Mouse (Mus musculus) heart, embryonic 14.5 days (tissue): Measurements from ENCODE around the gene Slc6a5. TPM values are rescaled to one million over a fixed set of nuclear protein-coding genes. Genes with fewer than 3 reads are reported as not detected.

Experiments used
- ATAC-seq: fragments of 200-750 bp; cut with Nextera tagmentation; 2 replicates; pipeline ENCODE4 v1.8.0; 2017; ENCODE audit warnings: low read depth, moderate TSS enrichment; ENCODE audit not compliant: insufficient number of reproducible peaks, insufficient read depth, low FRiP score
- H3K27ac ChIP-seq, 2 experiments: fragments of 200-500 bp in 1 of 2; fragments of 300-500 bp in 1 of 2; sonication (generic) in 1 of 2; replicated peaks in 1 of 2; 2 replicates each; pipeline ENCODE4 v1.5.1; 2012 to 2014; ENCODE audit warnings: low read depth in 2 of 2, low read length in 2 of 2, control low read depth in 1 of 2, mild to moderate bottlenecking in 1 of 2, mixed read lengths in 1 of 2; ENCODE audit not compliant: control insufficient read depth in 1 of 2, insufficient read depth in 1 of 2
- H3K27me3 ChIP-seq: fragments of 300-500 bp; sonication (generic); 2 replicates; pipeline ENCODE4 v1.6.1; 2014; ENCODE audit warnings: mild to moderate bottlenecking, low read length, control low read depth; ENCODE audit not compliant: control insufficient read depth, insufficient read depth
- H3K36me3 ChIP-seq: fragments of 300-500 bp; sonication (generic); 2 replicates; pipeline ENCODE4 v1.6.1; 2014; ENCODE audit warnings: mild to moderate bottlenecking, control low read depth, low read length, mixed read lengths; ENCODE audit not compliant: control insufficient read depth, insufficient read depth
- H3K4me1 ChIP-seq, 2 experiments: fragments of 200-500 bp in 1 of 2; fragments of 300-500 bp in 1 of 2; sonication (generic) in 1 of 2; 2 replicates each; pipeline ENCODE4 v1.6.1; 2012 to 2014; ENCODE audit warnings: low read length in 2 of 2, control low read depth in 1 of 2, mixed read lengths in 1 of 2; ENCODE audit not compliant: control insufficient read depth in 2 of 2, insufficient read depth in 2 of 2
- H3K4me2 ChIP-seq: fragments of 300-500 bp; sonication (generic); 2 replicates; pipeline ENCODE4 v1.6.1; 2014; ENCODE audit warnings: mild to moderate bottlenecking, low read length
- H3K4me3 ChIP-seq, 2 experiments: fragments of 200-500 bp in 1 of 2; fragments of 300-500 bp in 1 of 2; sonication (generic) in 1 of 2; 2 replicates each; pipeline ENCODE4 v1.5.1; 2012 to 2014; ENCODE audit warnings: low read length in 2 of 2, mild to moderate bottlenecking in 2 of 2, control low read depth in 1 of 2, low read depth in 1 of 2, moderate library complexity in 1 of 2; ENCODE audit not compliant: control insufficient read depth in 1 of 2, insufficient read depth in 1 of 2
- H3K9ac ChIP-seq: fragments of 300-500 bp; sonication (generic); 2 replicates; pipeline ENCODE4 v1.6.1; 2014; ENCODE audit warnings: mild to moderate bottlenecking, low read length
- H3K9me3 ChIP-seq: fragments of 300-500 bp; sonication (generic); 2 replicates; pipeline ENCODE4 v1.6.1; 2016; ENCODE audit warnings: low read length, control low read depth; ENCODE audit not compliant: control insufficient read depth
- WGBS: fragments of 180-500 bp; shearing (Covaris S2); extraction: QIAGEN DNeasy Blood & Tissue Kit; methylation state at CpG from one replicate; pipeline ENCODE4 v1.1.7; 2014; 5-methylcytosine and 5-hydroxymethylcytosine counted together
- polyA plus RNA-seq: library from polyadenylated mRNA; unstranded; fragments of >200 nt; fragmentation: Nextera tagmentation; extraction: Ambion mirVana; gene quantifications from 2 replicates; pipeline ENCODE4 v1.2.1, GENCODE M21; 2014

Gene Slc6a5
- polyA plus RNA-seq, 1 experiment from 2014 or later = not detected

GRCm38 (mm10) chr7:49907191-49908171 lies 2.5 kb upstream of the Slc6a5 start:
- 3% methylated on average over 28 of the region's 28 CpGs for WGBS
- Histone ChIP-seq H3K4me3 (no peak overlapping the region), H3K4me2 (no peak overlapping the region), H3K27me3 (peaks cover 89% of the 10 kb centered on the region), H3K4me1 (peaks cover 0 to 3% of the 10 kb centered on the region in 2 experiments; a peak in 1 of 4 replicates), H3K9ac (no peak overlapping the region), H3K9me3 (no peaks in the 10 kb centered on the region), H3K27ac (no peak overlapping the region), H3K36me3 (no peaks in the 10 kb centered on the region)
- ATAC-seq = no peak

- Histone ChIP-seq H3K4me3 (no peak overlapping the region), H3K4me2 (no peak overlapping the region), H3K27me3 (peaks cover 97% of the 10 kb centered on the region), H3K4me1 (peaks cover 0 to 3% of the 10 kb centered on the region in 2 experiments; a peak in 1 of 4 replicates), H3K27ac (no peak overlapping the region), H3K36me3 (no peaks in the 10 kb centered on the region), H3K9ac (no peak overlapping the region), H3K9me3 (no peaks in the 10 kb centered on the region)
- ATAC-seq = no peak
- WGBS = under 1% methylated on average over 24 of the region's 24 CpGs
These were observed 1.6 kb upstream of the Slc6a5 start for GRCm38 (mm10) chr7:49908181-49908855.

GRCm38 (mm10) chr7:49908990-49909411 lies 945 bp upstream of the Slc6a5 start:
- H3K4me2 ChIP-seq = no peak overlapping the region
- H3K27me3 ChIP-seq = peaks cover 100% of the 10 kb centered on the region
- H3K4me3 ChIP-seq = no peak overlapping the region
- no peak overlapping the region for H3K27ac ChIP-seq
- 1% methylated on average over 26 of the region's 26 CpGs for WGBS
- ATAC-seq = no peak; the same call in 1 of the 2 replicates
- H3K4me1 ChIP-seq = peaks cover 0 to 3% of the 10 kb centered on the region in 2 experiments; a peak in 1 of 4 replicates
- H3K9ac ChIP-seq = no peak overlapping the region
- no peaks in the 10 kb centered on the region for H3K36me3 ChIP-seq
- no peaks in the 10 kb centered on the region for H3K9me3 ChIP-seq

- H3K9ac ChIP-seq = no peak overlapping the region
- no peak overlapping the region for H3K4me3 ChIP-seq
- under 1% methylated on average over 16 of the region's 16 CpGs for WGBS
- H3K36me3 ChIP-seq = no peaks in the 10 kb centered on the region
- no peak for ATAC-seq
- H3K27me3 ChIP-seq = peaks cover 100% of the 10 kb centered on the region
- H3K9me3 ChIP-seq = no peaks in the 10 kb centered on the region
- no peak overlapping the region for H3K4me2 ChIP-seq
- H3K4me1 ChIP-seq = peaks cover 0 to 3% of the 10 kb centered on the region in 2 experiments; a peak in 1 of 4 replicates
- H3K27ac ChIP-seq = no peak overlapping the region
These were observed 415 bp downstream of the Slc6a5 start for GRCm38 (mm10) chr7:49910361-49910760.

- WGBS = 5% methylated on average over 23 of the region's 23 CpGs
- Histone ChIP-seq H3K4me3 (no peak overlapping the region), H3K4me2 (no peak overlapping the region), H3K4me1 (peaks cover 0 to 3% of the 10 kb centered on the region in 2 experiments; a peak in 1 of 4 replicates), H3K27ac (no peak overlapping the region), H3K9me3 (no peaks in the 10 kb centered on the region), H3K36me3 (no peaks in the 10 kb centered on the region), H3K27me3 (peaks cover 100% of the 10 kb centered on the region), H3K9ac (no peak overlapping the region)
- ATAC-seq = no peak
These were observed 1.4 kb downstream of the Slc6a5 start for GRCm38 (mm10) chr7:49911147-49911946.

GRCm38 (mm10) chr7:49911947-49912262 lies 2.0 kb downstream of the Slc6a5 start:
- no peak overlapping the region for H3K9ac ChIP-seq
- peaks cover 100% of the 10 kb centered on the region for H3K27me3 ChIP-seq
- no peak overlapping the region for H3K4me2 ChIP-seq
- no peak overlapping the region for H3K4me3 ChIP-seq
- peaks cover 0 to 3% of the 10 kb centered on the region in 2 experiments; a peak in 1 of 4 replicates for H3K4me1 ChIP-seq
- ATAC-seq = no peak
- H3K27ac ChIP-seq = no peak overlapping the region
- H3K36me3 ChIP-seq = no peaks in the 10 kb centered on the region
- H3K9me3 ChIP-seq = no peaks in the 10 kb centered on the region
- WGBS = 2% methylated on average over 26 of the region's 26 CpGs

- Histone ChIP-seq H3K36me3 (no peaks in the 10 kb centered on the region), H3K4me1 (peaks cover 0 to 3% of the 10 kb centered on the region in 2 experiments; a peak in 1 of 4 replicates), H3K9me3 (no peaks in the 10 kb centered on the region), H3K9ac (no peak overlapping the region), H3K27ac (no peak overlapping the region), H3K4me3 (no peak overlapping the region), H3K4me2 (no peak overlapping the region), H3K27me3 (peaks cover 100% of the 10 kb centered on the region)
- no peak for ATAC-seq
- WGBS = 6% methylated on average over 4 of the region's 4 CpGs
These were observed 3.2 kb downstream of the Slc6a5 start for GRCm38 (mm10) chr7:49913164-49913563.
